Mouse (Mus musculus): Measurements from ENCODE around the gene Zfp697.

DNA sequence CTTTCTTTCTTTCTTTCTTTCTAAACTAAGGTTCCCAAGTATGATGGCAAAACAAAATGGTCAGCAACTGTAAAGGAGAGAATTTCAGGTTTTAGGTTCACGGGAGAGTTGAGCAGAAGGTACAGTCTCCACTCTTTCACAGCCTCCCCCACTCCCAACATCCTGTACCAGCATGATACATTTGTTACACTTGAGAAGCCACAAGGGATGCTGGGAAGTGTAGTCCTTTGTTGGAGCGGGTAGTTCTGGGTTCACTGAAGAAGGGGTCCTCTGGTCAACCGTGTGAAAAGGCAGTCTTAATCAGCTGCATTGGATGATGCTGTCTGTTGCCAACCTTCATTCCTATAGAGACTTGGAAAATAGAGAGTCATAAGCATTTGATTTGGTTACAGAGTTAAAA is 7.0 kb downstream of the Zfp697 start:
- TF ChIP-seq POLR2A (IDR thresholded peaks at IDR 0.05; ENCODE audit: extremely low read depth, insufficient read depth, low read length) (no peak), CTCF (IDR thresholded peaks at IDR 0.05; ENCODE audit: extremely low read depth, insufficient read depth, low read length) (no peak)
